Mouse (Mus musculus): Measurements from ENCODE around the gene Skint11. TPM values are rescaled to one million over a fixed set of nuclear protein-coding genes. Genes with fewer than 3 reads are reported as not detected.
"Not testable (repeated sequence)": the region's sequence is repeated elsewhere in the genome, so short reads cannot be mapped to it uniquely, and the experiment has no call there.

The Skint11 gene
- total RNA-seq (2014; rRNA removed; ENCODE audit: low replicate concordance) (not detected in 2 replicates), polyA plus RNA-seq (2015; fragmentation: Nextera tagmentation; extraction: Ambion mirVana) (not detected in 2 replicates)

DNA sequence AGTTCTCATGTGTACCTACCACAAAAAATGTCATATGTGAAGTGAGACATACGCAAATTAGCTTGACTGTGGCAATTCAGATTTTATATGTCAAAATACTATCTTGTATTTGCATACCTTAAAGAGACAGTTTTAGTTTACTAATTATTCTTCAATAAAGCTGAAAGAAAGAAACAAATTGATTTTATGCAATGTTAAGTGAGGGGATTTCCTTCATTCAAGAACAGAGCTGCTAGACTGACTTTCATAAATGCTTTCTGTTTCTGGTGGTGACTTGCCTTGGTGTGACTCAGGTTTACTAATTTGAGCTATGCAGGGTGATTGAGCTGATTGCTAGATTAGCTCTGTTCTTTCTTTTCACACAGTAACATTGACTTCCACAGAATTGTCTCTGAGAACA, at the start of gene Skint11:
Gene Skint11, plus strand, starts transcription at position 301 of the 400 bp plus-strand sequence.
- H3K4me1 ChIP-seq (ENCODE audit: control insufficient read depth, insufficient read depth), result no peaks in the 10 kb centered on the region
- WGBS, result 66% methylated on average over 1 of the region's 1 CpGs
- no peak within 1 kb of the TSS for H3K4me3 ChIP-seq (ENCODE audit: low read depth, low read length)
- H3K9ac ChIP-seq (replicated peaks; ENCODE audit: low read depth, low read length), result no peak within 1 kb of the TSS
- no peaks in the 10 kb centered on the region for H3K27me3 ChIP-seq (ENCODE audit: control insufficient read depth, insufficient read depth, low read length)
- no peak within 1 kb of the TSS for H3K4me2 ChIP-seq (ENCODE audit: low read depth, low read length)
- no peak for DNase-seq (ENCODE audit: low spot score)
- 0 out of 2 replicates have a peak, but pooled peaks cover 3% of the 10 kb centered on the region for H3K9me3 ChIP-seq (replicated peaks; ENCODE audit: control insufficient read depth, low read length)
- H3K27ac ChIP-seq (ENCODE audit: low read depth), result no peak within 1 kb of the TSS
- TF ChIP-seq EP300 (IDR thresholded peaks at IDR 0.05; ENCODE audit: low read depth), result no peak
- TF ChIP-seq CTCF (IDR thresholded peaks at IDR 0.05; ENCODE audit: low read depth), result no peak
- ATAC-seq (ENCODE audit: insufficient read depth, low read depth), result no peak
- no peaks in the 10 kb centered on the region for H3K36me3 ChIP-seq (replicated peaks; ENCODE audit: control insufficient read depth, insufficient read depth, low read length)

DNA sequence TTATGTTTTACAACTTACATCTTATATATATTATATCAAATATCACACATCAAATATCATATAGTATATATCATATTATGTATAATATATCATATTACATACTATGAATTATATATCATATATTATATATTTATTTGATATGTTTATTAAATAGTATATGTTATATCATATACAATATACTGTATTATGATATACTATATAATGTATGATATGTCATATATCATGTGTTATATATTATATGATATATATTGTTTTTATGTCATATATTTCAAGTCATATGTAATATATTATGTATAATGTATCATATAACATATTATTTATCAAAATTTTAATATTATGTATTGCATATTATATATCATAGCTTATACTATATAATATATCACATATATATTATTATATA, 2.0 kb upstream of the Skint11 start:
- ATAC-seq (ENCODE audit: insufficient read depth, low read depth), result no peak

DNA sequence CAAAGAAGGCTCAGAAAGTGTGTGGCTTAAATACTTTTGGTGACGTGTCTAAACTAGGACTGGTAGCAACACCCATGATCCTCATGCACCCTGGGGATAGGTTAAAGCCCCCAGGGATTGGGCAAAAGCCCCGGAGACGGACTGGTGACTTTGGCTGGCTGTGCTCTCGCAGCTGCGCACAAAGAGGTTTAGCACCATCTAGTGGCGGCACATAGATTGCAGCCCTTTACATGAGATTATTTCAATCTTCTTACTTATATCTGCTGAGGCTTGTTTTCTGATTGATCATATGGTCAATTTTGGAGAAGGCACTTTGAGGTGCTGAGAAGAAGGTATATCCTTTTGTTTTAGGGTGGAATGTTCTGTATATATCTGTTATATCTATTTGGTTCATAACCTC, 9.7 kb downstream of the Skint11 start:
- not testable (repeated sequence) for H3K4me3 ChIP-seq (ENCODE audit: low read depth, low read length); H3K4me1 ChIP-seq (ENCODE audit: control insufficient read depth, insufficient read depth); H3K27me3 ChIP-seq (ENCODE audit: control insufficient read depth, insufficient read depth, low read length); H3K4me2 ChIP-seq (ENCODE audit: low read depth, low read length); H3K36me3 ChIP-seq (replicated peaks; ENCODE audit: control insufficient read depth, insufficient read depth, low read length); H3K9ac ChIP-seq (replicated peaks; ENCODE audit: low read depth, low read length); H3K27ac ChIP-seq (ENCODE audit: low read depth); ATAC-seq (ENCODE audit: insufficient read depth, low read depth); DNase-seq (ENCODE audit: low spot score); H3K9me3 ChIP-seq (replicated peaks; ENCODE audit: control insufficient read depth, low read length)
- WGBS, result 11% methylated on average over 5 of the region's 6 CpGs

More for the DNA sequence above, 2.0 kb upstream of the Skint11 start:
- Histone ChIP-seq H3K9me3 (replicated peaks; ENCODE audit: control insufficient read depth, low read length) (0 out of 2 replicates have a peak, but pooled peaks cover 3% of the 10 kb centered on the region), H3K27ac (ENCODE audit: low read depth) (no peak overlapping the region), H3K9ac (replicated peaks; ENCODE audit: low read depth, low read length) (no peak overlapping the region), H3K4me3 (ENCODE audit: low read depth, low read length) (no peak overlapping the region), H3K36me3 (replicated peaks; ENCODE audit: control insufficient read depth, insufficient read depth, low read length) (no peaks in the 10 kb centered on the region), H3K4me2 (ENCODE audit: low read depth, low read length) (no peak overlapping the region), H3K4me1 (ENCODE audit: control insufficient read depth, insufficient read depth) (no peaks in the 10 kb centered on the region), H3K27me3 (ENCODE audit: control insufficient read depth, insufficient read depth, low read length) (no peaks in the 10 kb centered on the region)
- TF ChIP-seq EP300 (IDR thresholded peaks at IDR 0.05; ENCODE audit: low read depth) (no peak), CTCF (IDR thresholded peaks at IDR 0.05; ENCODE audit: low read depth) (no peak)
- no peak for DNase-seq (ENCODE audit: low spot score)

DNA sequence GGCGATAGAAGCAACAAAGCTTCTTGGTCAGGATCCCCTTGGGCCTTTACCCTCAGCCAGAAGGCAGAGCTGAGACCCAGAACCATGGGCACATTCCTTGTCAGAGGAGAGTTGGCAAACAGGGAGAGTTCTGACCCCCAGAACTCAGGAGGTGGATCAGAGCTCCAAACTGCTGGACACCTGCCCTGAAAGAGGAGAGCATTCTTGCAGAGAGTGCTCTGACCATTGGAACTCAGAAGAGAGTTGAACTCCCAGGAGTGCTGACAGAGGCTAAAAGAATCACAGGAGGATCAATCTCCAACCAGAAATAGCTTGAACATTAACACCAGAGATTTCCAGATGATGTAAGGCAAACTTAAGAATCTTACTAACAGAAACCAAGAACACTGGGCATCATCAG, 93.7 kb downstream of the Skint11 start:
- not testable (repeated sequence) for H3K27ac ChIP-seq (ENCODE audit: low read depth); H3K4me3 ChIP-seq (ENCODE audit: low read depth, low read length); H3K9ac ChIP-seq (replicated peaks; ENCODE audit: low read depth, low read length); H3K36me3 ChIP-seq (replicated peaks; ENCODE audit: control insufficient read depth, insufficient read depth, low read length); H3K9me3 ChIP-seq (replicated peaks; ENCODE audit: control insufficient read depth, low read length); H3K27me3 ChIP-seq (ENCODE audit: control insufficient read depth, insufficient read depth, low read length); DNase-seq (ENCODE audit: low spot score); H3K4me1 ChIP-seq (ENCODE audit: control insufficient read depth, insufficient read depth); H3K4me2 ChIP-seq (ENCODE audit: low read depth, low read length); ATAC-seq (ENCODE audit: insufficient read depth, low read depth)
- 42% methylated on average over 1 of the region's 1 CpGs for WGBS

Other genes with a start within 250 kb of the Skint11 start
- gene Skint5, start 163.9 kb upstream of the Skint11 start, total RNA-seq (2014; rRNA removed; ENCODE audit: low replicate concordance), result not detected in 2 replicates
- not detected in 2 replicates for gene Skint5, start 163.9 kb upstream of the Skint11 start, polyA plus RNA-seq (2015; fragmentation: Nextera tagmentation; extraction: Ambion mirVana)
- gene Trabd2b, start 243.3 kb downstream of the Skint11 start, total RNA-seq (2014; rRNA removed; ENCODE audit: low replicate concordance), result 8.5 and 10.5 TPM in 2 replicates
- 4.2 and 4.5 TPM in 2 replicates for gene Trabd2b, start 243.3 kb downstream of the Skint11 start, polyA plus RNA-seq (2015; fragmentation: Nextera tagmentation; extraction: Ambion mirVana)